Mouse (Mus musculus) liver, postnatal 0 days (tissue): ENCODE measurements at regions not wholly inside any gene's neighbourhood (a gene's known extent, or its start where the extent isn't known, plus 50 kb on each side); places are given as distances from the start of the nearest gene placed in this dataset.
A peak's percentile ranks its signal among the peaks of the same experiment; 100 is the strongest.

Source experiments
- ATAC-seq: fragments of 200-750 bp; cut with Nextera tagmentation; 2 replicates; pipeline ENCODE4 v1.8.0; 2017; ENCODE audit warnings: mild to moderate bottlenecking, moderate library complexity
- DNase-seq: peaks from one replicate; pipeline ENCODE4 v3.0.0-alpha.2; 2016
- H3K27ac ChIP-seq: fragments of 300-500 bp; sonication (generic); 2 replicates; pipeline ENCODE4 v1.5.1; 2014; ENCODE audit warnings: antibody characterized with exemption, moderate library complexity, mild to moderate bottlenecking, low read depth
- H3K27me3 ChIP-seq: fragments of 300-500 bp; sonication (generic); 2 replicates; pipeline ENCODE4 v1.6.1; 2014; ENCODE audit warnings: low read length, control low read depth, mixed read lengths; ENCODE audit not compliant: insufficient read depth
- H3K36me3 ChIP-seq: fragments of 300-500 bp; sonication (generic); replicated peaks from 2 replicates; pipeline ENCODE4 v1.6.1; 2014; ENCODE audit warnings: mild to moderate bottlenecking, control low read depth, low read length, moderate library complexity, mixed read lengths; ENCODE audit not compliant: insufficient read depth
- H3K4me1 ChIP-seq: fragments of 300-500 bp; sonication (generic); 2 replicates; pipeline ENCODE4 v1.6.1; 2014; ENCODE audit warnings: antibody characterized with exemption, mild to moderate bottlenecking, control low read depth; ENCODE audit not compliant: insufficient read depth
- H3K4me2 ChIP-seq: fragments of 300-500 bp; sonication (generic); 2 replicates; pipeline ENCODE4 v1.6.1; 2014; ENCODE audit warnings: low read depth, mild to moderate bottlenecking, low read length, moderate library complexity, mixed read lengths
- H3K4me3 ChIP-seq: fragments of 300-500 bp; sonication (generic); 2 replicates; pipeline ENCODE4 v1.5.1; 2014; ENCODE audit warnings: low read depth, low read length
- H3K9ac ChIP-seq: fragments of 300-500 bp; sonication (generic); replicated peaks from 2 replicates; pipeline ENCODE4 v1.6.1; 2014; ENCODE audit warnings: mild to moderate bottlenecking, moderate library complexity
- H3K9me3 ChIP-seq: fragments of 300-500 bp; sonication (generic); 2 replicates; pipeline ENCODE4 v1.6.1; 2016; ENCODE audit warnings: mild to moderate bottlenecking, control low read depth, low read length, mixed read lengths
- CTCF ChIP-seq: sonication (generic); IDR thresholded peaks from 2 replicates; pipeline ENCODE4 v1.5.1; 2016; ENCODE audit warnings: antibody characterized with exemption, low read depth
- EP300 ChIP-seq: IDR thresholded peaks from 2 replicates; pipeline ENCODE4 v1.6.1; 2016; ENCODE audit warnings: antibody characterized with exemption, low read depth, mild to moderate bottlenecking
- WGBS: fragments of 180-500 bp; shearing (Covaris S2); extraction: QIAGEN DNeasy Blood & Tissue Kit; methylation state at CpG from one replicate; pipeline ENCODE4 v1.1.7; 2014; ENCODE audit not compliant: insufficient replicate concordance; 5-methylcytosine and 5-hydroxymethylcytosine counted together

DNA sequence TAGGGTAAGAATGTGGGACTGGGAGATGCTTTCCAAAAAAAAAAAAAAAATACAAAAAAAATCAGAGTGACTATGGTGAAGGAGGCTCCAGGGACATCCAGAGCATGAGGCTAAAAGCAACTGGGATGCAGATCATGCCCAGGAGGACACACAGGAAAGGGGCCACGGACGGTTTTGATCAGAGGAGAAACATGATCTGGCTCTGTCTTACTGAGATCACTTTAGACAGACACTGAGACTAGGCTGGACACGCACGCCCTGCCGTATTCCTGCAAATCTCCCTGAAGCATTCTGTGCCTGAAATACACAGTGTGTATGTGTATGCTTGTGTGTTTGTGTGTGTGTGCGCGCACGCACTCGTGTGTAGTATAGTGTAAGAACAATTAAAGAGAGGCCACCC is 167.1 kb downstream of the Dusp6 start:
- Histone ChIP-seq H3K27ac (no peak overlapping the region), H3K4me1 (0 out of 2 replicates have a peak, but pooled peaks cover 3% of the 10 kb centered on the region), H3K36me3 (no peaks in the 10 kb centered on the region), H3K4me2 (no peak overlapping the region), H3K27me3 (no peaks in the 10 kb centered on the region), H3K4me3 (no peak overlapping the region), H3K9me3 (no peaks in the 10 kb centered on the region), H3K9ac (no peak overlapping the region)
- DNase-seq (no peak), ATAC-seq (no peak)
- 80% methylated on average over 9 of the region's 9 CpGs for WGBS
- TF ChIP-seq EP300 = no peak
- no peak for TF ChIP-seq CTCF

DNA sequence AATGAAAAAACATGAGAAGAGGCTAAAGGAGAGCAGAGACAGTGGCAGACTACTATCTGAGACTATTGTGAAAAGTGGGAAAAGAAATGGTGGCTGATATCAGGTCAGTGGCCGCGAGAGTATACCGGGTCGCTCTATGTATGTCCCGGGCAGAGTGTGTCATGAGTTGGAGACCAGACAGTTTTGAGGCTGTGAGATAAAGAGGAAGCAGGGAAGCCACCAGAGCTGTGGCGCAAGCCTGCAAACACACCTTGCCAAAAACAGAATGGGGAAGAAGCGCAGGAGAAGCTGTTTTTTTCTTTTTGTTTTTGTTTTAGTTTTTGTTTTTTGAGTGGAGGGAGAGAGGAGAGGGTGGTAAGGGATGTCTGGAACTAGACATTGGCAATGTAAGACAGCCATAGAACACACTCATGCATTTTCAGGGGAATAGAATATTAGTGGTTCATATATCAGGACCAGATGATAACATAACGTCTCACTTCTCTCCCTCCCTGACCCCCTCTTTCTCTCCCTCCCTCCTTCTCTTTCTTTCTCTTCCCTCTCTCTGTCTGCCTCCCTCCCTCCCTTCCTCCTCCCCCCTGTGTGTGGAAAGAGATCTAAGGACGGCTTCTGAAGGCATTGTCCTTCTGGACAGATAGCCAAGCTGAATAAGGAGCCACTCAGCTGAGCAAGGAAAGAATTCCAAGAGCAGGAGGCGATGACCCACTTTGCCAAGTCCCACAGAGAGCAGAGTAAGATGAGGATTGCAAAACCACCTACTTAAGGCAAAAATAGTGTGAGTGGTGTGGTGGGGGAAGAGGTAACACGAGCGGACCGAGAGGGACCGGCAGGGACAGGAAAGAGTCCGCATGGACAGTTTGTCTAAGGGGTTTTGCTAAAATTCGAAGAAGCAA is 167.9 kb downstream of the Dusp6 start:
- peak overlapping the region; percentile 53 for H3K4me2 ChIP-seq
- no peak overlapping the region for H3K9ac ChIP-seq
- H3K36me3 ChIP-seq = no peaks in the 10 kb centered on the region
- H3K27me3 ChIP-seq = no peaks in the 10 kb centered on the region
- 0 out of 2 replicates have a peak, but pooled peaks cover 3% of the 10 kb centered on the region for H3K4me1 ChIP-seq
- DNase-seq (peak; percentile 42), ATAC-seq (peak; percentile 54)
- H3K4me3 ChIP-seq = 0 out of 2 replicates have a peak overlapping the region, but pooled peaks have one; percentile 13
- H3K9me3 ChIP-seq = no peaks in the 10 kb centered on the region
- TF ChIP-seq CTCF = no peak
- TF ChIP-seq EP300 = no peak
- 34% methylated on average over 16 of the region's 16 CpGs for WGBS
- H3K27ac ChIP-seq = peak overlapping the region; percentile 69

DNA sequence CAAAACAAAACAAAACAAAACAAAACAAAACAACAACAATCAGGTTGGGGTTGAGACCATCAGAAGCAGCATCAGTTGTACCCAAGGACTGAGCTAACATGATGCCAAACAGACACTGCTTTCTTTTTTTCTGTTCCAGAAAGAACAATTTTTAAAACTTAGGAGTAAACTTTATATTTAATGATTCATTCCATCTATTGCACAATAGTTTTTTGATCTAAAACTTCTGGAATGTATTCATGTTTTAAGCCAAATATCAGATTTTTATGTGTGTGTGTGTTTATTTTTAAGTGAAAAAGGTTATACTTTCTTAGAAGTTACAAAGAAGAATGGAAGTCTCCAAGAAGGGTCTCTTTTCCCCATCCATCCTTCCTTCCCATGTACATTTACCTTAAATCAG is 174.0 kb downstream of the Dusp6 start:
- ATAC-seq = no peak
- Histone ChIP-seq H3K4me3 (no peak overlapping the region), H3K9me3 (no peaks in the 10 kb centered on the region), H3K4me2 (no peak overlapping the region), H3K4me1 (peaks cover 9% of the 10 kb centered on the region; the same call in 1 of the 2 replicates), H3K27me3 (no peaks in the 10 kb centered on the region), H3K27ac (no peak overlapping the region), H3K9ac (no peak overlapping the region), H3K36me3 (no peaks in the 10 kb centered on the region)
- no peak for DNase-seq
- TF ChIP-seq EP300 = no peak
- no peak for TF ChIP-seq CTCF

DNA sequence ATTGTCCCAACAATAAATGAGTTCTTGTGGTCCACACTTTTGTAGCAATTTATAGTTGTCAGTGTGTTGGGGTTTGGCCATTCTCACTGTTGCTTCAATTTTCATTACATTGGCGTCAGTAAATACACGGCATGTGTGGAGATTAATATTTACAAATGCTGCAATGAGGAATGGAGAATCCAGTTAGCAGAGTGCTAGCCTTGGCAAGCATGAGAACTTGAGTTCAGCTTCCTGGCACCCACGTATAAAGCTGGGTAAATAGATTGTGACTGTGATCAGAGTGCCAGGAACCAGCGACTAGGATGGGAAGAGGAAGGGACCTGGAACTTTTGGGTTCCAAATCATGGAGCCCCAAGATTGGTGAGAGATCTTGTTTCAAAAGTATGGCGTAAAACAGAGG is 177.1 kb downstream of the Dusp6 start:
- Histone ChIP-seq H3K4me3 (no peak overlapping the region), H3K9ac (no peak overlapping the region), H3K4me2 (no peak overlapping the region), H3K27ac (no peak overlapping the region), H3K9me3 (no peaks in the 10 kb centered on the region), H3K36me3 (no peaks in the 10 kb centered on the region), H3K4me1 (peaks cover 11% of the 10 kb centered on the region; the same call in 1 of the 2 replicates), H3K27me3 (no peaks in the 10 kb centered on the region)
- TF ChIP-seq CTCF (no peak), EP300 (no peak)
- no peak for DNase-seq
- 77% methylated on average over 5 of the region's 5 CpGs for WGBS
- no peak for ATAC-seq

DNA sequence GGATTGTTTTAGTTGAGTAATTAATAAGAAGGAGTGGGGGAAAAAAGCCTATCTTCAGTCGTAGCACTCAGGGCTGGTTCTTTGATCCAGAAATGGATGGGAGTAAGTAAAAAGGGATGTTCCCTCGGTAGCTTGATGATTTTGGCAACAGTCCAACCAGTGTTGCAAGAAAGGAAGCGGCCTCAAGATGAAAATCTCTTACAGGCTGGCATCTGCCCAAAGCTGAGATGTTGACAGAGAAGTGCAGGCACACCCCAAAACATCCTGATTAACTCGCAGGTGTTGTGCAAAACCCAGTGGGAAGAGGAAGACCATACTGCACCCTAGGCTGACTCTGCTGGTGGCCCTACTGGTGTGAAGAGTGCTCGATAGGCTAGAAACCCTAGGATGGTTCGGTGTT is 178.0 kb downstream of the Dusp6 start:
- H3K36me3 ChIP-seq = no peaks in the 10 kb centered on the region
- H3K4me2 ChIP-seq = no peak overlapping the region
- TF ChIP-seq EP300 (peak; percentile 43; the same call in 1 of the 2 replicates), CTCF (no peak)
- H3K9me3 ChIP-seq = no peaks in the 10 kb centered on the region
- no peaks in the 10 kb centered on the region for H3K27me3 ChIP-seq
- ATAC-seq (peak; percentile 82), DNase-seq (peak; percentile 78)
- no peak overlapping the region for H3K9ac ChIP-seq
- H3K4me3 ChIP-seq = no peak overlapping the region
- WGBS = 23% methylated on average over 6 of the region's 6 CpGs
- H3K27ac ChIP-seq = no peak overlapping the region
- H3K4me1 ChIP-seq = peaks cover 11% of the 10 kb centered on the region; the same call in 1 of the 2 replicates

DNA sequence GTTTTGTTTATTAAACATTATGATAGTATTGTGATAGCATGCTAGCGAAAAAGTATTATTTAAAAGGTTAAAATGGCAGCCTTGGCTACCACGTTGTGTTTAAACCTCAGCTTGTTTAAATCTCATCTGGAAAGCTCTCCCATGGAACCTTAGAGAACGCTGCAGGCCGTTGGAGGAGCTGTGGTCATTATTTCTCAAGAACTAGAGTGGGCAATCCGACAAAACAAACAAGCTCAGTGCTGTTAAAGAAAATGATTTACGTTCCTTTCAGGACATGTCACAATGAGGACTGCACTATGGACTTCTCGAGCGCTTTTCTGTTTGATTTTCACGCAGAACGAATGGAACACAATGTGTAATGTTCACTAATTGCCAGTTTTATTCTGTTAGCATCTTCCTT is 178.9 kb downstream of the Dusp6 start:
- Histone ChIP-seq H3K9ac (no peak overlapping the region), H3K4me2 (no peak overlapping the region), H3K27me3 (no peaks in the 10 kb centered on the region), H3K4me1 (peaks cover 11% of the 10 kb centered on the region; the same call in 1 of the 2 replicates), H3K27ac (no peak overlapping the region), H3K36me3 (no peaks in the 10 kb centered on the region), H3K4me3 (no peak overlapping the region), H3K9me3 (no peaks in the 10 kb centered on the region)
- 0 out of 2 replicates have a peak, but pooled peaks have one; percentile 29 for ATAC-seq
- DNase-seq = no peak
- 47% methylated on average over 10 of the region's 10 CpGs for WGBS
- no peak for TF ChIP-seq CTCF
- no peak for TF ChIP-seq EP300
